Mouse (Mus musculus): Measurements from ENCODE around the gene Lrrc73.

DNA sequence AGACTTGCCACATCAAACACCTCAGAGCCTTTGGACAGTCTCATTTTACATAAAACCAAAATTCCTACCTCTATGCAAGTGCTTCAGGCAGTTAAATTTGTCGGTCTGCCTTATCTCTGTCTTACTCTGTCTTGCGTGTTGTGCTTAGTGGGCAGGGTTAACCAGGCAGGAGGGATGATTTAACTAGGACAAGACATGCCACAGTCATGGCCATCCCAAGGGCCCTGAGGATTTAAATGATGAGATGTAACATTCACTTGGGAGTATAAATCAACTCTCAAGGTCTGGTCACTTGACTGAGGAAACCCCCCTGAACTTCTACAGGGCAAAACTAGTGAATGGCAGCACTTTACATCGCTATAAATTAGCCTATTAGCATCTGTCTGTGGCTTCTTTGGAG, 31.7 kb upstream of the Lrrc73 start:
- no peak for TF ChIP-seq CTCF (IDR thresholded peaks at IDR 0.05; ENCODE audit: borderline replicate concordance, control insufficient read depth, extremely low read depth, insufficient read depth, low read length, poor library complexity)
- TF ChIP-seq POLR2A (IDR thresholded peaks at IDR 0.05; ENCODE audit: control insufficient read depth, extremely low read depth, insufficient read depth, low read length, poor library complexity), result no peak

Measured in thymus, adult 2 months (tissue).